Mouse (Mus musculus): ENCODE measurements around the gene Gm8653. TPM values are rescaled to one million over a fixed set of nuclear protein-coding genes. Genes with fewer than 3 reads are reported as not detected.

Gm8653 gene
- not detected for total RNA-seq (2023)

DNA sequence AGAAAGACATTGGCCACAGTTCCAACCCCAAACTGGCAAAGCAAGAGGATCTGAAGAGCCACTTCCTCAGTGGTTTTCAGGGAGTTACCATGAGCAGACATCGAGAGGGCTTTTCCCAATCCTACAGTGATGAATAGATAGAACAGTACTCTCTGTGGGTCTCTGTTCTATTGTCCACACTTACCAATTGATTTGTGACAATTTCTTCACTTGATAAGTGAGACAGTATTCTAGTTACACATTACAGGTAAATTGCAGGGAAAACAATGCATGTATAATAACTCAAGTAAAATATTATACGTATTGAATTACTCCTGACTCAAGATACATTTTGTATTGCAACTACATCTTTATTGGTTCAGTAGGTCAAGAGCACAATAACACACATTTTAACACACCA lies at the start of gene Gm8653:
Gm8653 (minus strand) TSS at position 101 of the 400 bp plus-strand sequence.

DNA sequence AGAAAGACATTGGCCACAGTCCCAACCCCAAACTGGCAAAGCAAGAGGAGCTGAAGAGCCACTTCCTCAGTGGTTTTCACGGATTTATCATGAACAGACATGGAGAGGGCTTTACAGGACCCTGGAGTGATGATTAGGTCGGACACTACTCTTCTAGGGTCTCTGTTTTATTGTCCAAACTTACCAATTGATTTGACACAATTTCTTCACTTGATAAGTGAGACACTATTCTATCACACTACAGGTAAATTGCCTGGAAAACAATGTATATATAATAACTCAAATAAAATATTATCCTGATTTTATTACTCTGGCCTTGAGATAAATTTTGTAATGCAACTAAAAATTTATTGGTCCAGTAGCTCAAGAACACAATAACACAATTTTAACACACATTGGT lies 28.3 kb upstream of the Gm8653 start, which contains the start of gene Gm8453:
Gm8453 (minus strand) TSS at position 101 of the 400 bp plus-strand sequence.

DNA sequence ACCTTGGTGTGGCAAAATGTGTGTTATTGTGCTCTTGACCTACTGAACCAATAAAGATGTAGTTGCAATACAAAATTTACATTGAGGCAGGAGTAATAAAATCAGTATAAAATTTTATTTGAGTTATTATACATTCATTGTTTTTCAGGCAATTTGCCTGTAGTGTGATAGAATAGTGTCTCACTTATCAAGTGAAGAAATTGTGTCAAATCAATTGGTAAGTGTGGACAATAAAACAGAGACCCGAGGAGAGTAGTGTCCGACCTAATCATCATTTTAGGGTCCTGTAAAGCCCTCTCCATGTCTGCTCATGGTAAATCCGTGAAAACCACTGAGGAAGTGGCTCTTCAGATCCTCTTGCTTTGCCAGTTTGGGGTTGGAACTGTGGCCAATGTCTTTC lies 12.0 kb downstream of the Gm8653 start, which contains the start of gene Vmn1r143:
Vmn1r143 (plus strand) TSS at position 301 of the 400 bp plus-strand sequence.

DNA sequence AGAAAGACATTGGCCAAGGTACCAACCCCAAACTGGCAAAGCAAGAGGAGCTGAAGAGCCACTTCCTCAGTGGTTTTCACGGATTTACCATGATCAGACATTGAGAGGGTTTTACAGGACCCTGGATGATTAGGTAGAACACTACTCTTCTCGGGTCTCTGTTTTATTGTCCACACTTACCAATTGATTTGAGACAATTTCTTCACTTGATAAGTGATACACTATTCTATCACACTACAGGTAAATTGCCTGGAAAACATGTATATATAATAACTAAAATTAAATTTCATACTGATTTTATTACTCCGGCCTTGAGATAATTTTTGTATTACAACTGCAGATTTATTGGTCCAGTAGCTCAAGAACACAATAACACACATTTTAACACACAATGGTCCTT lies 37.1 kb downstream of the Gm8653 start, which contains the start of gene Vmn1r142:
Vmn1r142 (minus strand) TSS at position 101 of the 400 bp plus-strand sequence.

Other genes with a start within 250 kb of the Gm8653 start
- gene Vmn1r137, start 206.7 kb downstream of the Gm8653 start, total RNA-seq (2023): not detected
- not detected for gene Vmn1r138, start 172.4 kb downstream of the Gm8653 start, total RNA-seq (2023)
- gene Gm6176, start 145.0 kb downstream of the Gm8653 start, total RNA-seq (2023): not detected
- gene Vmn1r139, start 132.2 kb downstream of the Gm8653 start, total RNA-seq (2023): not detected
- not detected for gene Gm16451, start 83.0 kb downstream of the Gm8653 start, total RNA-seq (2023)
- not detected for gene Gm10666, start 66.5 kb downstream of the Gm8653 start, total RNA-seq (2023)
- not detected for gene Vmn1r142, start 37.2 kb downstream of the Gm8653 start, total RNA-seq (2023)
- gene Vmn1r143, start 11.9 kb downstream of the Gm8653 start, total RNA-seq (2023): not detected
- gene Gm8453, start 28.2 kb upstream of the Gm8653 start, total RNA-seq (2023): not detected
- not detected for gene Gm4187, start 128.5 kb upstream of the Gm8653 start, total RNA-seq (2023)
- gene Gm8660, start 169.8 kb upstream of the Gm8653 start, total RNA-seq (2023): not detected
- gene Vmn1r148, start 212.3 kb upstream of the Gm8653 start, total RNA-seq (2023): not detected
- gene Vmn1r149, start 237.0 kb upstream of the Gm8653 start, total RNA-seq (2023): not detected

Data from B cell, adult 67 days (primary cell).